Mouse (Mus musculus) limb, embryonic 14.5 days (tissue): ENCODE results near the gene Hcrt. TPM values are rescaled to one million over a fixed set of nuclear protein-coding genes. Genes with fewer than 3 reads are reported as not detected.

Experiments used
- ATAC-seq: fragments of 200-750 bp; cut with Nextera tagmentation; 2 replicates; pipeline ENCODE4 v1.8.0; 2017; ENCODE audit warnings: low read depth, moderate number of reproducible peaks, moderate TSS enrichment; ENCODE audit not compliant: low FRiP score
- DNase-seq: peaks from one replicate; pipeline ENCODE4 v3.0.0-alpha.2; 2015; ENCODE audit warnings: low spot score
- H3K27ac ChIP-seq: fragments of 300-500 bp; sonication (generic); replicated peaks from 2 replicates; pipeline ENCODE4 v1.5.1; 2014; ENCODE audit warnings: low read depth, mild to moderate bottlenecking, low read length, moderate library complexity, mixed read lengths
- H3K27me3 ChIP-seq: fragments of 300-500 bp; sonication (generic); 2 replicates; pipeline ENCODE4 v1.6.1; 2014; ENCODE audit warnings: low read length, mixed read lengths; ENCODE audit not compliant: control insufficient read depth, insufficient read depth
- H3K36me3 ChIP-seq: fragments of 300-500 bp; sonication (generic); 2 replicates; pipeline ENCODE4 v1.6.1; 2014; ENCODE audit warnings: mild to moderate bottlenecking, low read length, moderate library complexity, mixed read lengths; ENCODE audit not compliant: control insufficient read depth, insufficient read depth
- H3K4me1 ChIP-seq: fragments of 300-500 bp; sonication (generic); 2 replicates; pipeline ENCODE4 v1.6.1; 2014; ENCODE audit warnings: antibody characterized with exemption, low read length, mixed read lengths; ENCODE audit not compliant: control insufficient read depth, insufficient read depth
- H3K4me2 ChIP-seq: fragments of 300-500 bp; sonication (generic); replicated peaks from 2 replicates; pipeline ENCODE4 v1.6.1; 2014; ENCODE audit warnings: low read depth, mild to moderate bottlenecking, low read length, moderate library complexity; ENCODE audit not compliant: severe bottlenecking
- H3K4me3 ChIP-seq: fragments of 300-500 bp; sonication (generic); replicated peaks from 2 replicates; pipeline ENCODE4 v1.5.1; 2014; ENCODE audit warnings: low read length
- H3K9ac ChIP-seq: fragments of 300-500 bp; sonication (generic); 2 replicates; pipeline ENCODE4 v1.6.1; 2014; ENCODE audit warnings: mild to moderate bottlenecking, low read depth, low read length, moderate library complexity; ENCODE audit not compliant: severe bottlenecking
- H3K9me3 ChIP-seq: fragments of 300-500 bp; sonication (generic); 2 replicates; pipeline ENCODE4 v1.6.1; 2016; ENCODE audit warnings: low read length; ENCODE audit not compliant: control insufficient read depth
- POLR2A ChIP-seq: fragments of 200-500 bp; IDR thresholded peaks from 2 replicates; pipeline ENCODE4 v1.8.0; 2012; ENCODE audit warnings: inconsistent platforms, mild to moderate bottlenecking, moderate library complexity, borderline replicate concordance; ENCODE audit not compliant: insufficient read depth, insufficient read length; ENCODE audit errors: extremely low read depth
- WGBS: fragments of 180-500 bp; shearing (Covaris S2); extraction: QIAGEN DNeasy Blood & Tissue Kit; methylation state at CpG from one replicate; pipeline ENCODE4 v1.1.7; 2014; 5-methylcytosine and 5-hydroxymethylcytosine counted together
- polyA plus RNA-seq, 2 experiments: library from polyadenylated mRNA; depleted of rRNA in 1 of 2; stranded (reverse) in 1 of 2; unstranded in 1 of 2; fragments of >200 nt; fragmentation: Nextera tagmentation in 1 of 2; extraction: Ambion mirVana in 1 of 2; gene quantifications; 2 replicates each; pipeline versions ENCODE4 v1.2.1 to v1.2.3; 2012 to 2014

Gene Hcrt
- polyA plus RNA-seq, 2 experiments: not detected

DNA sequence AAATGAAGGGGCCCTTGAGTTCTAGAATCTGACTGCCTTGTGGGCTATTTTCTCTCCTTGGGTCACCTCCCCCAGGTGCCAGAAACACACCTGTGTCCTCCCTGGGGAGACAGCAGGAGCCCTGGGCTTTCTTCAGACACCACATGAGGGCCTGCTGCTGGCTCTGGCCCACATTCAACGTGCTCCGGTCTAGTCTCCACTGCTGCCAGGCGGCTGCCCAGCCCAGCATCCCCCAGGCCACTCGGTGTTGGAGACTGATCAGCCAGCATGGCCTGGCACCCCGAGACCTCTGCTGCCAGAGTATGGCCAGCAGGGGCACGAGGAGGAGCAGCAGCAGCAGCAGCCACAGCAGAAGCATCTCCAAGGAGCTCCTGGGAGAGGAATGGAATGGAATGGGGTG is 7.2 kb upstream of the Hcrt start:
- Histone ChIP-seq H3K4me3 (peak overlapping the region; percentile 47), H3K27ac (no peak overlapping the region), H3K36me3 (no peaks in the 10 kb centered on the region), H3K4me2 (peak overlapping the region; percentile 51), H3K9ac (peak overlapping the region; percentile 12; the same call in 1 of the 2 replicates), H3K27me3 (no peaks in the 10 kb centered on the region), H3K9me3 (no peaks in the 10 kb centered on the region), H3K4me1 (peaks cover 3% of the 10 kb centered on the region; the same call in 1 of the 2 replicates)
- no peak for ATAC-seq
- no peak for TF ChIP-seq POLR2A
- 51% methylated on average over 6 of the region's 6 CpGs for WGBS
- no peak for DNase-seq

DNA sequence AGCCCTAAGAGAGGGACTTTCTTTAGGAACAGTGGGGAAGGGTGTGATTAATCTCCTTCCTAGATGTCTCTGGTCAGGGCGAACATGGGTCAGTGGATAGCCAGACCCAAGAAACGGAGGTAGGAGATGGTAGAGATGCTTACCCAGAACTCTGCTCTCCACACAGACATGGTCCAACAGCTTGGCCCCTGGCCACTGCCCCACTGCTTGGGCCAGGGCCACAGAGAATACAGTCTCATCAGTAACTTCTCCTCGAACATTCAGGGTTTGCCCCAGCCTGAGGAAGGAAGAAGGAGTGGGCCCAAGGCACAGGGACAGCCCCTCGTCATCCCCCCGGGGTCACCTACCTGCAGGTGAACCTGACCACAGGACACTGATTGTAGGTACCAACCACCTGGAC is 5.1 kb upstream of the Hcrt start:
- H3K27me3 ChIP-seq: no peaks in the 10 kb centered on the region
- ATAC-seq (no peak), DNase-seq (no peak)
- H3K36me3 ChIP-seq: no peaks in the 10 kb centered on the region
- TF ChIP-seq POLR2A: no peak
- H3K4me2 ChIP-seq: no peak overlapping the region
- H3K27ac ChIP-seq: no peak overlapping the region
- H3K4me3 ChIP-seq: no peak overlapping the region
- H3K4me1 ChIP-seq: peaks cover 3% of the 10 kb centered on the region; the same call in 1 of the 2 replicates
- H3K9ac ChIP-seq: no peak overlapping the region
- 89% methylated on average over 5 of the region's 5 CpGs for WGBS
- H3K9me3 ChIP-seq: no peaks in the 10 kb centered on the region

DNA sequence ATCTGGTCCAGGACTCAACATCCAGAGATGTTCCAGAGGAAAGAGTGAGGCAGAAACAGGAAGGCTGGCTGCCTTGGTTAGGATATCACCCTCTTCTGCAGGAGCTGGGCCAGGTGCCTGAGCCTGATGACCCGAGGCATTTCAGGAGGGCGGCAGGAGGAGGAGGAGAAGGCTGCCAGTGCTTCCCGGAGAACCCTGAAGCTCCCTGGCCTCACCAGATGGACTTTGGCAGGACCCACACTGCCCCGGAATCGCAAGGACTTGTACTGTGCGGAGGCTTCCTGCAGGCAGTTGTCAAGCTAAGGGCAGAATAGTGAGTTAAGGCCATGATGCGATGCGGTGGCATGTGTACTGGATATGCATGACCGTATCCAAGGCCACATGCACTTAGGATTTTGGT is 4.0 kb upstream of the Hcrt start:
- no peak for TF ChIP-seq POLR2A
- no peak overlapping the region for H3K27ac ChIP-seq
- no peaks in the 10 kb centered on the region for H3K36me3 ChIP-seq
- H3K4me1 ChIP-seq: peaks cover 3% of the 10 kb centered on the region; the same call in 1 of the 2 replicates
- DNase-seq: no peak
- no peak overlapping the region for H3K9ac ChIP-seq
- H3K4me2 ChIP-seq: no peak overlapping the region
- H3K27me3 ChIP-seq: peaks cover 10% of the 10 kb centered on the region; the same call in 1 of the 2 replicates
- H3K9me3 ChIP-seq: no peaks in the 10 kb centered on the region
- no peak for ATAC-seq
- no peak overlapping the region for H3K4me3 ChIP-seq
- WGBS: 80% methylated on average over 9 of the region's 9 CpGs

DNA sequence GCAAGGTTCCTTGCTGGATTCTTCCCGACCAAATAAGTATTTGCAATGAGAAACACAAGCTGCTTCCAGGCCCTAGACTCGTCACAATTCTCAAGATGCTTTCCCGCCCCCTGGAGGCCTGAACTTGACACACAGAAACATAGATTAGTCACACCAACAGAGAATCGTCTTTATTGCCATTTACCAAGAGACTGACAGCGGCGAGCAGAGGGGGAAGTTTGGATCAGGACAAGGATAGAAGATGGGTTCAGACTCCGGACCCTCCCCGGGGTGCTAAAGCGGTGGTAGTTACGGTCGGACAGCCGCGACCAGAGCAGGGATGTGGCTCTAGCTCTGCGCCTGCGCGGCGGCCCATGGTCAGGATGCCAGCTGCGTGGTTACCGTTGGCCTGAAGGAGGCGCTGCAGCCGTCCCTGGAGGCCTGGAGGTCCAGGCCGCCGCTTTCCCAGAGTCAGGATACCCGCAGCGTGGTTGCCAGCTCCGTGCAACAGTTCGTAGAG is 1.1 kb downstream of the Hcrt start:
- H3K9ac ChIP-seq: peak overlapping the region; percentile 29; the same call in 1 of the 2 replicates
- ATAC-seq: no peak
- peaks cover 42% of the 10 kb centered on the region for H3K27me3 ChIP-seq
- H3K9me3 ChIP-seq: no peaks in the 10 kb centered on the region
- no peak for TF ChIP-seq POLR2A
- no peaks in the 10 kb centered on the region for H3K4me1 ChIP-seq
- DNase-seq: peak; percentile 47
- peak overlapping the region; percentile 47 for H3K4me2 ChIP-seq
- WGBS: 1% methylated on average over 26 of the region's 27 CpGs
- no peaks in the 10 kb centered on the region for H3K36me3 ChIP-seq
- no peak overlapping the region for H3K27ac ChIP-seq
- peak overlapping the region; percentile 27 for H3K4me3 ChIP-seq

DNA sequence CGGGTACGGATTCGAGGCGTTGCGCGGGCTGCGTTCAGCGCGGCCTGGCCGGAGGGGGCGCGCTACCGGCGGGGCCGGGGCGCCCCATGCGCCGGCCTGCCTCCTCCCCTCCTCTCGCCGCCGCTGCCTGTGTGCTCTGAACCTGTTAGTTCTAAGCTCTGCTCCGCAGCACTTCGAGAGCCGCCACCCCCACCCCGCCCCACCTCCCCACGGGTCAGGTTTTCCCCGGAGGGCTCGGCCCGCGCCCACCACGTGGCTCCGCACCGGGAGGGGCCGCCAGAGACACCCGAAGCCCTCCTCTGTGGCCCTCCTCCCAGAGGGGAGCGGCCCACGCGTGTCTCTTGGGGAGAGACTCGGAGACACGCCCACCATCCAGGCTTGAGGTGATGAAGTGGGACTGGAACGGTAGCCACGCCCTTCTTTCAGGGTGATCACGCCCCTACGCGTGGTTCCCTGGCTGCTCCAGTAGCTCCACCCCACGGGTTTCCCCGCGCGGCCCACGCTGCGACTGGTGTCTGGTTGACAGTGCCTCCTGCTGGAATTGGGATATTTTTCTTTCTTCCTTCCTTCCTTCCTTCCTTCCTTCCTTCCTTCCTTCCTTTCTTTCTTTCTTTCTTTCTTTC is 3.0 kb downstream of the Hcrt start, which contains the start of gene Kcnh4:
Gene Kcnh4, minus strand, starts transcription at position 332 of the 623 bp plus-strand sequence.
- TF ChIP-seq POLR2A: no peak
- Histone ChIP-seq H3K9ac (no peak within 1 kb of the TSS), H3K36me3 (no peaks in the 10 kb centered on the region), H3K27ac (no peak within 1 kb of the TSS), H3K27me3 (peaks cover 42% of the 10 kb centered on the region), H3K9me3 (no peaks in the 10 kb centered on the region), H3K4me3 (peak within 1 kb of the TSS; percentile 17), H3K4me2 (peak within 1 kb of the TSS; percentile 35), H3K4me1 (no peaks in the 10 kb centered on the region)
- WGBS: 5% methylated on average over 29 of the region's 51 CpGs
- peak; percentile 49 for DNase-seq
- no peak for ATAC-seq
